Mouse (Mus musculus) heart, adult 2 months (tissue): ENCODE measurements around the gene Tbc1d23.

Source experiments
- CTCF ChIP-seq: fragments of 200-600 bp; IDR thresholded peaks from 2 replicates; pipeline ENCODE4 v1.8.1; 2022; ENCODE audit warnings: antibody characterized with exemption, mild to moderate bottlenecking, moderate library complexity
- POLR2A ChIP-seq: fragments of 200-500 bp; IDR thresholded peaks from 2 replicates; pipeline ENCODE4 v1.6.1; 2011; ENCODE audit warnings: mild to moderate bottlenecking, low read depth, low read length, control low read depth; ENCODE audit not compliant: insufficient read depth

GRCm38 (mm10) chr16:57181180-57181579 lies 50.1 kb downstream of the Tbc1d23 start:
- TF ChIP-seq POLR2A = no peak
- no peak for TF ChIP-seq CTCF
